Mouse (Mus musculus) forebrain, embryonic 16.5 days (tissue): ENCODE results near the gene Rnf11. TPM values are rescaled to one million over a fixed set of nuclear protein-coding genes. Genes with fewer than 3 reads are reported as not detected.

Source experiments
- ATAC-seq: fragments of 200-750 bp; cut with Nextera tagmentation; 2 replicates; pipeline ENCODE4 v1.8.0; 2017; ENCODE audit warnings: mild to moderate bottlenecking, moderate library complexity
- H3K27ac ChIP-seq: fragments of 300-500 bp; sonication (generic); 2 replicates; pipeline ENCODE4 v1.5.1; 2014; ENCODE audit warnings: low read length, control low read depth
- H3K27me3 ChIP-seq: fragments of 300-500 bp; sonication (generic); replicated peaks from 2 replicates; pipeline ENCODE4 v1.6.1; 2014; ENCODE audit warnings: low read length; ENCODE audit not compliant: control insufficient read depth, insufficient read depth
- H3K36me3 ChIP-seq: fragments of 300-500 bp; sonication (generic); 2 replicates; pipeline ENCODE4 v1.6.1; 2014; ENCODE audit not compliant: control insufficient read depth, insufficient read depth
- H3K4me1 ChIP-seq: fragments of 300-500 bp; sonication (generic); replicated peaks from 2 replicates; pipeline ENCODE4 v1.6.1; 2014; ENCODE audit warnings: low read length; ENCODE audit not compliant: control insufficient read depth, insufficient read depth
- H3K4me2 ChIP-seq: fragments of 300-500 bp; sonication (generic); 2 replicates; pipeline ENCODE4 v1.6.1; 2014; ENCODE audit warnings: mild to moderate bottlenecking, low read length, control low read depth
- H3K4me3 ChIP-seq: fragments of 300-500 bp; sonication (generic); replicated peaks from 2 replicates; pipeline ENCODE4 v1.5.1; 2014; ENCODE audit warnings: mild to moderate bottlenecking, low read length, control low read depth
- H3K9ac ChIP-seq: fragments of 300-500 bp; sonication (generic); replicated peaks from 2 replicates; pipeline ENCODE4 v1.6.1; 2014; ENCODE audit warnings: low read depth, low read length, control low read depth
- H3K9me3 ChIP-seq: fragments of 300-500 bp; sonication (generic); 2 replicates; pipeline ENCODE4 v1.6.1; 2016; ENCODE audit warnings: low read length; ENCODE audit not compliant: control insufficient read depth
- WGBS: fragments of 180-500 bp; shearing (Covaris S2); extraction: QIAGEN DNeasy Blood & Tissue Kit; methylation state at CpG from one replicate; pipeline ENCODE4 v1.1.7; 2014; 5-methylcytosine and 5-hydroxymethylcytosine counted together
- polyA plus RNA-seq: library from polyadenylated mRNA; unstranded; fragments of >200 nt; fragmentation: Nextera tagmentation; extraction: Ambion mirVana; gene quantifications from 2 replicates; pipeline ENCODE4 v1.2.1, GENCODE M21; 2015

Gene Rnf11
- polyA plus RNA-seq, 1 experiment from 2014 or later = 53.2 TPM

- Histone ChIP-seq H3K27me3 (no peaks in the 10 kb centered on the region), H3K4me1 (no peaks in the 10 kb centered on the region), H3K27ac (no peak overlapping the region), H3K4me2 (no peak overlapping the region), H3K36me3 (no peaks in the 10 kb centered on the region), H3K9me3 (no peaks in the 10 kb centered on the region), H3K4me3 (no peak overlapping the region), H3K9ac (no peak overlapping the region)
- WGBS = 65% methylated on average over 2 of the region's 2 CpGs
- ATAC-seq = no peak
These were observed 61.1 kb downstream of the Rnf11 start for GRCm38 (mm10) chr4:109423438-109423837.

GRCm38 (mm10) chr4:109422436-109422835, 62.1 kb downstream of the Rnf11 start:
- H3K4me1 ChIP-seq = no peaks in the 10 kb centered on the region
- no peaks in the 10 kb centered on the region for H3K27me3 ChIP-seq
- H3K36me3 ChIP-seq = no peaks in the 10 kb centered on the region
- WGBS = 80% methylated on average over 6 of the region's 6 CpGs
- no peaks in the 10 kb centered on the region for H3K9me3 ChIP-seq
- H3K27ac ChIP-seq = no peak overlapping the region
- no peak for ATAC-seq
- H3K4me3 ChIP-seq = no peak overlapping the region
- H3K4me2 ChIP-seq = no peak overlapping the region
- H3K9ac ChIP-seq = no peak overlapping the region

GRCm38 (mm10) chr4:109421608-109422007, 62.9 kb downstream of the Rnf11 start:
- Histone ChIP-seq H3K27ac (no peak overlapping the region), H3K27me3 (no peaks in the 10 kb centered on the region), H3K4me2 (no peak overlapping the region), H3K36me3 (no peaks in the 10 kb centered on the region), H3K4me3 (no peak overlapping the region), H3K9me3 (no peaks in the 10 kb centered on the region), H3K4me1 (no peaks in the 10 kb centered on the region), H3K9ac (no peak overlapping the region)
- ATAC-seq = no peak
- WGBS = 88% methylated on average over 7 of the region's 7 CpGs

- H3K4me1 ChIP-seq = no peaks in the 10 kb centered on the region
- no peak overlapping the region for H3K27ac ChIP-seq
- H3K27me3 ChIP-seq = no peaks in the 10 kb centered on the region
- no peak for ATAC-seq
- no peaks in the 10 kb centered on the region for H3K36me3 ChIP-seq
- no peak overlapping the region for H3K4me2 ChIP-seq
- H3K9ac ChIP-seq = no peak overlapping the region
- WGBS = 68% methylated on average over 8 of the region's 8 CpGs
- no peaks in the 10 kb centered on the region for H3K9me3 ChIP-seq
- no peak overlapping the region for H3K4me3 ChIP-seq
These were observed 64.3 kb downstream of the Rnf11 start for GRCm38 (mm10) chr4:109420138-109420795.

GRCm38 (mm10) chr4:109419563-109419962, 65.0 kb downstream of the Rnf11 start:
- Histone ChIP-seq H3K9ac (no peak overlapping the region), H3K27ac (no peak overlapping the region), H3K4me3 (no peak overlapping the region), H3K4me1 (no peaks in the 10 kb centered on the region), H3K4me2 (no peak overlapping the region), H3K9me3 (no peaks in the 10 kb centered on the region), H3K27me3 (no peaks in the 10 kb centered on the region), H3K36me3 (no peaks in the 10 kb centered on the region)
- WGBS = 87% methylated on average over 4 of the region's 4 CpGs
- no peak for ATAC-seq

GRCm38 (mm10) chr4:109419017-109419416, 65.5 kb downstream of the Rnf11 start:
- no peaks in the 10 kb centered on the region for H3K36me3 ChIP-seq
- no peak overlapping the region for H3K4me3 ChIP-seq
- 11% methylated on average over 3 of the region's 3 CpGs for WGBS
- no peak overlapping the region for H3K9ac ChIP-seq
- no peaks in the 10 kb centered on the region for H3K9me3 ChIP-seq
- H3K4me2 ChIP-seq = no peak overlapping the region
- no peak overlapping the region for H3K27ac ChIP-seq
- no peaks in the 10 kb centered on the region for H3K4me1 ChIP-seq
- no peak for ATAC-seq
- no peaks in the 10 kb centered on the region for H3K27me3 ChIP-seq

GRCm38 (mm10) chr4:109417998-109418397, 66.5 kb downstream of the Rnf11 start:
- no peaks in the 10 kb centered on the region for H3K4me1 ChIP-seq
- WGBS = 86% methylated on average over 1 of the region's 1 CpGs
- H3K4me3 ChIP-seq = no peak overlapping the region
- no peak overlapping the region for H3K9ac ChIP-seq
- no peaks in the 10 kb centered on the region for H3K9me3 ChIP-seq
- H3K4me2 ChIP-seq = no peak overlapping the region
- no peaks in the 10 kb centered on the region for H3K36me3 ChIP-seq
- no peak for ATAC-seq
- H3K27me3 ChIP-seq = no peaks in the 10 kb centered on the region
- H3K27ac ChIP-seq = no peak overlapping the region

- no peak for ATAC-seq
- Histone ChIP-seq H3K9ac (no peak overlapping the region), H3K27ac (no peak overlapping the region), H3K27me3 (no peaks in the 10 kb centered on the region; the same call in 1 of the 2 replicates), H3K9me3 (no peaks in the 10 kb centered on the region), H3K4me1 (no peaks in the 10 kb centered on the region), H3K4me3 (no peak overlapping the region), H3K4me2 (no peak overlapping the region), H3K36me3 (no peaks in the 10 kb centered on the region)
- WGBS = 93% methylated on average over 5 of the region's 5 CpGs
These were observed 72.3 kb downstream of the Rnf11 start for GRCm38 (mm10) chr4:109412233-109412632.

- H3K4me3 ChIP-seq = no peak overlapping the region
- H3K4me1 ChIP-seq = peaks cover 2% of the 10 kb centered on the region
- no peak for ATAC-seq
- H3K4me2 ChIP-seq = no peak overlapping the region
- H3K9ac ChIP-seq = no peak overlapping the region
- no peaks in the 10 kb centered on the region; the same call in 1 of the 2 replicates for H3K27me3 ChIP-seq
- no peak overlapping the region for H3K27ac ChIP-seq
- no peaks in the 10 kb centered on the region for H3K36me3 ChIP-seq
- H3K9me3 ChIP-seq = no peaks in the 10 kb centered on the region
- 89% methylated on average over 6 of the region's 6 CpGs for WGBS
These were observed 73.1 kb downstream of the Rnf11 start for GRCm38 (mm10) chr4:109411377-109411967.
